Mouse (Mus musculus): ENCODE data around the gene Mtus2. TPM values are rescaled to one million over a fixed set of nuclear protein-coding genes. Genes with fewer than 3 reads are reported as not detected.
A peak's percentile ranks its signal among the peaks of the same experiment; 100 is the strongest.

The Mtus2 gene
- polyA plus RNA-seq, 1 experiment from 2014 or later = 5.5 TPM

GRCm38 (mm10) chr5:148280321-148280720, 323.2 kb downstream of the Mtus2 start:
- Histone ChIP-seq H3K36me3 (ENCODE audit: insufficient read depth, low read length) (no peaks in the 10 kb centered on the region), H3K9ac (replicated peaks; ENCODE audit: low read depth) (no peak overlapping the region)
- WGBS = 71% methylated on average over 5 of the region's 5 CpGs

GRCm38 (mm10) chr5:148282093-148282492, 325.0 kb downstream of the Mtus2 start:
- H3K27me3 ChIP-seq (replicated peaks; ENCODE audit: insufficient read depth, low read length) = no peaks in the 10 kb centered on the region
- no peak overlapping the region for H3K27ac ChIP-seq (ENCODE audit: low read length)
- no peak overlapping the region for H3K9ac ChIP-seq (replicated peaks; ENCODE audit: low read depth)
- H3K4me1 ChIP-seq (ENCODE audit: insufficient read depth, low read depth, low read length) = no peaks in the 10 kb centered on the region
- ATAC-seq (no peak), DNase-seq (ENCODE audit: low spot score) (no peak)
- H3K4me3 ChIP-seq (ENCODE audit: low read depth, low read length) = no peak overlapping the region
- H3K9me3 ChIP-seq (ENCODE audit: low read length) = no peaks in the 10 kb centered on the region
- TF ChIP-seq EP300 (IDR thresholded peaks at IDR 0.05) = no peak
- TF ChIP-seq CTCF (IDR thresholded peaks at IDR 0.05) = no peak
- H3K36me3 ChIP-seq (ENCODE audit: insufficient read depth, low read length) = no peaks in the 10 kb centered on the region
- no peak overlapping the region for H3K4me2 ChIP-seq (replicated peaks; ENCODE audit: low read depth, low read length)
- WGBS = 80% methylated on average over 6 of the region's 6 CpGs

More at GRCm38 (mm10) chr5:148280321-148280720, 323.2 kb downstream of the Mtus2 start:
- Histone ChIP-seq H3K4me1 (ENCODE audit: insufficient read depth, low read depth, low read length) (no peaks in the 10 kb centered on the region), H3K27me3 (replicated peaks; ENCODE audit: insufficient read depth, low read length) (no peaks in the 10 kb centered on the region), H3K4me3 (ENCODE audit: low read depth, low read length) (no peak overlapping the region), H3K9me3 (ENCODE audit: low read length) (no peaks in the 10 kb centered on the region), H3K4me2 (replicated peaks; ENCODE audit: low read depth, low read length) (no peak overlapping the region), H3K27ac (ENCODE audit: low read length) (no peak overlapping the region)
- no peak for DNase-seq (ENCODE audit: low spot score)
- no peak for TF ChIP-seq CTCF (IDR thresholded peaks at IDR 0.05)
- no peak for TF ChIP-seq EP300 (IDR thresholded peaks at IDR 0.05)
- no peak for ATAC-seq

GRCm38 (mm10) chr5:148282631-148283030, 325.5 kb downstream of the Mtus2 start:
- ATAC-seq = no peak
- 85% methylated on average over 5 of the region's 5 CpGs for WGBS
- H3K4me2 ChIP-seq (replicated peaks; ENCODE audit: low read depth, low read length) = no peak overlapping the region
- H3K4me3 ChIP-seq (ENCODE audit: low read depth, low read length) = no peak overlapping the region
- no peaks in the 10 kb centered on the region for H3K4me1 ChIP-seq (ENCODE audit: insufficient read depth, low read depth, low read length)
- H3K27ac ChIP-seq (ENCODE audit: low read length) = no peak overlapping the region
- TF ChIP-seq EP300 (IDR thresholded peaks at IDR 0.05) = no peak
- no peak for TF ChIP-seq CTCF (IDR thresholded peaks at IDR 0.05)
- DNase-seq (ENCODE audit: low spot score) = no peak
- no peaks in the 10 kb centered on the region for H3K36me3 ChIP-seq (ENCODE audit: insufficient read depth, low read length)
- no peak overlapping the region for H3K9ac ChIP-seq (replicated peaks; ENCODE audit: low read depth)
- no peaks in the 10 kb centered on the region for H3K9me3 ChIP-seq (ENCODE audit: low read length)
- H3K27me3 ChIP-seq (replicated peaks; ENCODE audit: insufficient read depth, low read length) = no peaks in the 10 kb centered on the region

- Histone ChIP-seq H3K4me1 (ENCODE audit: insufficient read depth, low read depth, low read length) (no peaks in the 10 kb centered on the region), H3K9me3 (ENCODE audit: low read length) (no peaks in the 10 kb centered on the region), H3K4me2 (replicated peaks; ENCODE audit: low read depth, low read length) (no peak overlapping the region), H3K36me3 (ENCODE audit: insufficient read depth, low read length) (no peaks in the 10 kb centered on the region), H3K9ac (replicated peaks; ENCODE audit: low read depth) (no peak overlapping the region), H3K27me3 (replicated peaks; ENCODE audit: insufficient read depth, low read length) (no peaks in the 10 kb centered on the region), H3K27ac (ENCODE audit: low read length) (no peak overlapping the region), H3K4me3 (ENCODE audit: low read depth, low read length) (no peak overlapping the region)
- no peak for ATAC-seq
- DNase-seq (ENCODE audit: low spot score) = no peak
- WGBS = 60% methylated on average over 2 of the region's 2 CpGs
- TF ChIP-seq EP300 (IDR thresholded peaks at IDR 0.05) (no peak), CTCF (IDR thresholded peaks at IDR 0.05) (no peak)
Measured at GRCm38 (mm10) chr5:148283177-148283576, 326.1 kb downstream of the Mtus2 start.

- 69% methylated on average over 3 of the region's 3 CpGs for WGBS
- Histone ChIP-seq H3K4me1 (ENCODE audit: insufficient read depth, low read depth, low read length) (no peaks in the 10 kb centered on the region), H3K36me3 (ENCODE audit: insufficient read depth, low read length) (no peaks in the 10 kb centered on the region), H3K4me2 (replicated peaks; ENCODE audit: low read depth, low read length) (no peak overlapping the region), H3K27me3 (replicated peaks; ENCODE audit: insufficient read depth, low read length) (no peaks in the 10 kb centered on the region), H3K9me3 (ENCODE audit: low read length) (no peaks in the 10 kb centered on the region), H3K4me3 (ENCODE audit: low read depth, low read length) (no peak overlapping the region), H3K27ac (ENCODE audit: low read length) (no peak overlapping the region), H3K9ac (replicated peaks; ENCODE audit: low read depth) (no peak overlapping the region)
- ATAC-seq (no peak), DNase-seq (ENCODE audit: low spot score) (peak; percentile 12)
- TF ChIP-seq EP300 (IDR thresholded peaks at IDR 0.05) (no peak), CTCF (IDR thresholded peaks at IDR 0.05) (no peak)
Measured at GRCm38 (mm10) chr5:148283584-148283983, 326.5 kb downstream of the Mtus2 start.

- Histone ChIP-seq H3K9ac (replicated peaks; ENCODE audit: low read depth) (no peak overlapping the region), H3K36me3 (ENCODE audit: insufficient read depth, low read length) (no peaks in the 10 kb centered on the region), H3K4me1 (ENCODE audit: insufficient read depth, low read depth, low read length) (no peaks in the 10 kb centered on the region), H3K4me3 (ENCODE audit: low read depth, low read length) (no peak overlapping the region), H3K27me3 (replicated peaks; ENCODE audit: insufficient read depth, low read length) (no peaks in the 10 kb centered on the region), H3K9me3 (ENCODE audit: low read length) (no peaks in the 10 kb centered on the region), H3K4me2 (replicated peaks; ENCODE audit: low read depth, low read length) (no peak overlapping the region), H3K27ac (ENCODE audit: low read length) (no peak overlapping the region)
- no peak for DNase-seq (ENCODE audit: low spot score)
- WGBS = 91% methylated on average over 5 of the region's 5 CpGs
- ATAC-seq = no peak
- TF ChIP-seq CTCF (IDR thresholded peaks at IDR 0.05) (no peak), EP300 (IDR thresholded peaks at IDR 0.05) (no peak)
Measured at GRCm38 (mm10) chr5:148287529-148287928, 330.4 kb downstream of the Mtus2 start.

GRCm38 (mm10) chr5:148288804-148289203, 331.7 kb downstream of the Mtus2 start:
- 62% methylated on average over 18 of the region's 18 CpGs for WGBS
- Histone ChIP-seq H3K27me3 (replicated peaks; ENCODE audit: insufficient read depth, low read length) (no peaks in the 10 kb centered on the region), H3K4me2 (replicated peaks; ENCODE audit: low read depth, low read length) (no peak overlapping the region), H3K9me3 (ENCODE audit: low read length) (no peaks in the 10 kb centered on the region), H3K4me1 (ENCODE audit: insufficient read depth, low read depth, low read length) (no peaks in the 10 kb centered on the region), H3K9ac (replicated peaks; ENCODE audit: low read depth) (no peak overlapping the region), H3K4me3 (ENCODE audit: low read depth, low read length) (no peak overlapping the region), H3K27ac (ENCODE audit: low read length) (no peak overlapping the region), H3K36me3 (ENCODE audit: insufficient read depth, low read length) (no peaks in the 10 kb centered on the region)
- ATAC-seq (no peak), DNase-seq (ENCODE audit: low spot score) (no peak)
- no peak for TF ChIP-seq EP300 (IDR thresholded peaks at IDR 0.05)
- no peak for TF ChIP-seq CTCF (IDR thresholded peaks at IDR 0.05)
